Mouse (Mus musculus): ENCODE data around the gene Olfr303.
"Not testable (repeated sequence)": the region's sequence is repeated elsewhere in the genome, so short reads cannot be mapped to it uniquely, and the experiment has no call there.

Gene Olfr303

DNA sequence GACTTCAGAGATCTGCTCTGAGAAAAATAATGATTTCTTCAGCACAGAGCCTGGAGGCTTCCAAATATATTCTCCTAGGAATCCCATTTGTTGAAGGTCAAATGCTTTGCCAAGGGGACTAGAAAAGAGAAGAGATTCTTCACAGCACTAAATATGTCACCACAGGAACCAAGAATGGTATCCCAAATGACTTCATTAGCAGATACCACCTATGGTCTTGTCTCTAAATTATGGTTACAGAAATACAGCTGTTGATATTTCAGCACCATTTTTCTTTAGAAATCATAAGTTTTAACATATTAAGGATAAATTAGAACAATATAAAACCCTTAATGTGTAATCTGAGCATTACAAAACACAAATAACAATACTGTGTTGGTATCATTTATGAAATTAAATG is at the start of gene Olfr303:
TSS of gene Olfr303 (minus strand) at position 101 of the 400 bp plus-strand sequence.
- no peak for DNase-seq (ENCODE audit: low read depth)

DNA sequence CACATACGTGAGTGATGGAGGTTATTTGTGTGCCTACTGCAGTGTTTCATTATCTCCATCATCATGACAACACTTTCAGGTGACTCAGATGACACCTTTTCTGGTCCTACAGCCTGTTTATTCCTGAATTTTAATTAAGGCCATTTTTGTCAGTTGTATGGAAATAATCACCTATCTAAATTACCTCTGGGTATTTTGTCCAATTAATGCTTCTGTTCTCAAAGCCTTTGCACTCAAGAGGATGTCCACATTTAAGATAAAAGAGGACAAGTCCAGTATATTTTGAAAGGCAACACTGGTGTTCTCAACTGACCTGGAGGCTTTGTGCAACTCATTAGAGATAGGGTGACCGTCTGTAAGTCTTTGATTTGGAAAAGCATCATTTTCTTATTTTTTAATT is 6.0 kb upstream of the Olfr303 start, which contains the start of gene Olfr301:
TSS of gene Olfr301 (plus strand) at position 301 of the 400 bp plus-strand sequence.
- no peak for DNase-seq (ENCODE audit: low read depth)

DNA sequence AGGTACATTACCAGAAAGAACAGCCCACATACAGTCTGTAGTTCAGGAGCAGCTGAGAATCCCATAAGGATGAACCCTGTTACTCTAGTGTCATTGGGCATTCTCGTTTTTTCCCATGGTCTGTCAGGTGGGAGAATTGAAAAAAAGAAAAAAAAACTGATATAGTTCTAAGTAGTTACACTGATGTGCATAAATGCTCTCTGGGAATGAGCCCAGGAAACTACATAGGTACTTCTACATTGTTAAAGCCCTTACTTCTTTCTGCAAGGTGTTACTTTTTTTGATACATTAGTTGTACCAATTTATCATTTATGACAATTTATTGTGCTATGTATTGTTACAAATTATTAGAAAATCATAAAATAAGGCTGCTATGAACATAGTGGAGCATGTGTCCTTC is 11.0 kb downstream of the Olfr303 start, which contains the start of gene Olfr304:
TSS of gene Olfr304 (minus strand) at position 101 of the 400 bp plus-strand sequence.
- DNase-seq (ENCODE audit: low read depth): no peak

DNA sequence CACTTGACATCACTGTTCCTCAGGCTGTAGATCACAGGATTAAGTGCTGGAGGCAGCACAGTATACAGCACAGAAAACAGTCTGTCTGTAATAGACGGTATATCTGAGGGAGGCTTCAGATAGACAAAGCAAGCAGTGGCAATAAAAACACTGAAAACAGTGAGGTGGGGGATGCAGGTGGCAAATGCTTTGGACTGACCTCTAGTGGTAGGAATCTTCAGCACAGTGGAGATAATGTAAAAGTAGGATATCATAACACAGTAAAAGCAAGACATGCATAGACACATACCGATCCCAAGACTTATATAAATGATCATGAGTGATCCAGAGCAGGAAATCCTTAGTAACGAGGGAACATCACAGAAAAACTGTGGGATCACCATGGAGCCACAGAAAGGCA is 11.8 kb downstream of the Olfr303 start:
- DNase-seq (ENCODE audit: low read depth): no peak

- no peak for DNase-seq (ENCODE audit: low read depth)
Measured at GRCm38 (mm10) chr7:86366828-86367227, 30.8 kb downstream of the Olfr303 start, which contains the start of gene Olfr305. TSS of gene Olfr305 (minus strand) at chr7:86366928.

GRCm38 (mm10) chr7:86346296-86346695 is 51.3 kb downstream of the Olfr303 start:
- DNase-seq (ENCODE audit: low read depth): not testable (repeated sequence)

GRCm38 (mm10) chr7:86344253-86344652 is 53.3 kb downstream of the Olfr303 start:
- DNase-seq (ENCODE audit: low read depth): no peak

- no peak for DNase-seq (ENCODE audit: low read depth)
Measured at GRCm38 (mm10) chr7:86342881-86343565, 54.6 kb downstream of the Olfr303 start.

Measured in c-Kit-positive CD71-positive TER-119-negative erythroid progenitor cells, embryonic 14.5 days (primary cell).